In genomic region chr3:40660231-40660630, GRCm38 (mm10) we compare ENCODE assay signal across 17 mouse cellular contexts. TPM values are rescaled to one million over a fixed set of nuclear protein-coding genes. Genes with fewer than 3 reads are reported as not detected.
"Had no signal": no experiment of that assay in that cellular context is flagged by ENCODE, and none has a peak within 500 bp of the region (broad histone marks: within the 10 kb centered on the region; RNA-seq: fewer than 3 reads in every experiment).

No protein-coding gene starts in this region.

- DNase-seq: liver, postnatal 0 days; lung, adult 2 months; lung, postnatal 14 days; lung, postnatal 36 days; midbrain, embryonic 14.5 days; retina, postnatal 1 day; right cerebral cortex, adult 18-20 months; right cerebral cortex, postnatal 25 days; right cerebral cortex, postnatal 4 days; spleen, adult 18-20 months; thymus, adult 18-20 months; thymus, postnatal 25 days; thymus, postnatal 4 days had no signal

- ATAC-seq: liver, postnatal 0 days; lung, postnatal 0 days; midbrain, embryonic 16.5 days had no signal

RNA-seq across cellular contexts. Expression of gene Slc25a31, which starts 48.4 kb away (rescaled TPM):
- total RNA-seq: megakaryocyte, adult 5-6 weeks; megakaryocyte-erythroid progenitor cell, adult 5-6 weeks had no signal
